Mouse (Mus musculus): ENCODE results near the gene Hnrnpu. TPM values are rescaled to one million over a fixed set of nuclear protein-coding genes. Genes with fewer than 3 reads are reported as not detected.
"Not testable (repeated sequence)": the region's sequence is repeated elsewhere in the genome, so short reads cannot be mapped to it uniquely, and the experiment has no call there.

The Hnrnpu gene
- 100 to 1,000 TPM in 1 of 2 experiments, 10 to 100 TPM in 1; 91.3 to 137 TPM for polyA plus RNA-seq (2017; shearing (Covaris generic))

DNA sequence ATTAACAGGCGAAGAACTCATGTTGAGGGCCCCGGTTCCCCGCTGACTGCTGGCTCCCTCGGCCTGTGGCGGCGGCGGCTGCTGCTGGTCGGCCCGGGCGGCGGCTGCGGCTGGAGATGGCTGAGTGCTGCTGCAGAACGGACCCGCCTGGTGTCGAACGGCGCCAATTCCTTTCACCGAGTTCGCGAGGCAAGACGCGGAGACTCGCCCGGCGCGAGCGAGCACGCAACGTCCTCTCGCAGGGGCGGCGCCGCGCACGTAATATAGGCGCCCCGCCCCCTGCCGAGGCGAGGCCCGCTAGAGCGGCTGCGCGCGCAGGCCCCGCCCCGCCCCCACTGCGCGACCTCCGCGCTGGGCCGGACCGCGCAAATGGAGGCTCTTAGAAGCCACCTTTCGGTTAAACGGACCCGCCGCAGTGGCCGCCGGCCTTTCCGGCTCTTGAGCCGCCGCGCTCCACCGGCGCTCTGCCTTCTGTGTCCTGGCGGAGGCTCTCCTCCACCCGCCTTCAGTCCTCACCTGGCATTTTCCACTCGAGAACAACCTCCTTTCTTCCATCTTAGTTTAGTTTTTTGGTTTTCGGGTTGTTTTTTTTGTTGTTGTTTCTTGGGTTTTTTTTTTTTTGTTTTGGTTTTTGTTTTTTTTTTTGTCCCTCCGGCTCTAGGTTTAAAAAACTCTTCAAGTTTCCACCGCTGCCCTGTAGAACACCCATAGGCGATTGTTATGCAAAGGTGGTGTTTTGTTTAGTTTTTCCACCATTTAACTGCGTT lies at the start of gene Hnrnpu:
Gene Hnrnpu, minus strand, starts transcription at position 247 of the 767 bp plus-strand sequence.
- peak; percentile 68 for ATAC-seq

- no peak for ATAC-seq
These were observed 44.6 kb upstream of the Hnrnpu start for GRCm38 (mm10) chr1:178382165-178382564.

DNA sequence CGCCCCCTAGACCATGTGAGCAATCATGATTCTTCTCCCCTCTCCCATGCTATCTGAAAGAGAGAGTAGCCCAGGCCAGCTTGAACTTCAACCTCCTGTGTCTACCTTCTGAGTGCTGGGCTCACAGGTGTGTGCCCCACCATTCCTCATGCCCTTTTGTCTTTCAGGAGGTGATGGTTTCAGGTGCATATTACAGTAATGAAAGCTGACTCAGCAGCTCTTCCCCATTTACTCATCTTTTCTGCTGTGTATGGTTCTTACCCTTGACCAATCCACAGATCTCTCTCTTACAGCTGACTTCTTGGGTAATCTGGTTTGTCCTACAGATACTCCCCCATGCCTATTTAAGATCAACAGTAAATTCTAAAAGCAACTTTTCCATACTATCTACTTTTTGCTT lies 41.6 kb upstream of the Hnrnpu start:
- ATAC-seq = no peak

- ATAC-seq = no peak
These were observed 40.5 kb upstream of the Hnrnpu start for GRCm38 (mm10) chr1:178378115-178378514.

DNA sequence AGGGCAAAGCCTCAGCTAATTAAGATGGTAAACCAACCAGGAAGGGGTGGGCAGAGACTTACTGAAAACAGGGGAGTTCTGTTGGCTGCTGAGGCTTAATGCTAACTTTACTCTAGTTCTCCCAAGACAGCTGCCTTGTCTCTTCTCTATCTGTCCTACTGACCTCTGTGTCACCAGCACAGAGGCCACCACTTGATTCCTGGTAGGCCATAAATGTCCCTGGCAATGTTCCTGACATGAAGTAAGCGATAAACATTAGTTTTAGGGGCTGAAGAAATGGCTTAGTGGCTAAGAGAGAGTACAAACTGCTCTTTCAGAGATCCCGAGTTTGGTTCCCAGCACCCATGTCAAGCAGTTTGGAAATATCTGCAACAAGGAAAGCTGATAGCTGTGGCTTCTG lies 39.3 kb upstream of the Hnrnpu start:
- ATAC-seq = no peak

GRCm38 (mm10) chr1:178376061-178376460 lies 38.5 kb upstream of the Hnrnpu start:
- no peak for ATAC-seq

DNA sequence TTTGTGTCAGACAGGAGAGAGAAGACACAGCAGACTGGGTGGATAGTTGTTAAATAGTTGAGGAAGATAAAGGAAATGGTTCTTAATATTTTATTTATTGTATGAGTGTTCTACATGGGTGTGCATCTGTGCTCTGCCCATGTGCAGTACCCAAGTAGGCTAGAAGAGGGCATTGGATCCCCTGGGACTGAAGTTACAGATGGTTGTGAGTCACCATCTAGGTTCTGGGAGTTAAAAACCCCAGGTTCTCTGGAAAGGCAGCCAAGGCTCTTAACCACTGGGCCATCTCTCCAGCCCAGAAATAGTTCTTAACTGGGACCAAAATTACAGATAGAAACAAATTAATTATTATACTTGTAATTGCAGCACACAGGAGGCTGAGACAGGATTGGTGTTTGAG lies 37.8 kb upstream of the Hnrnpu start:
- ATAC-seq = no peak

DNA sequence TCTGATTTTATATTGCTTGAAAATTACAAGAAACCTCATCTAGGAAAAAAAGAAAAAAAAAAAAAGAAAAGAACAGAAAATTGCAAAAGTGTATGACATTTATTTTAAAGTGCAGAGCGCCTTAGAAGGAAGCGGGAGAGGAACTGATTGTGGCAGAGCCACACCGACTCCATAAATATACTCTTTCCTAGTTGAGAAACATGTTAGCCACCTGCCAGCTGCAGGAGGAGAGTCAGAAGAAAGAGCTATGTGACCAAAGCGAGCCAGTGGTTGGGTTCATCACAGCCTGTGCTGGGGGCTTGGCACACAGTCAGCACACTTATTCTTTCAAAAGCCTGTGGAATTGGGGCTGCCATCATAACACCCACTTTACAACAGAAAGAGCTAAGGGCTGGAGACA lies 35.1 kb upstream of the Hnrnpu start:
- no peak for ATAC-seq

DNA sequence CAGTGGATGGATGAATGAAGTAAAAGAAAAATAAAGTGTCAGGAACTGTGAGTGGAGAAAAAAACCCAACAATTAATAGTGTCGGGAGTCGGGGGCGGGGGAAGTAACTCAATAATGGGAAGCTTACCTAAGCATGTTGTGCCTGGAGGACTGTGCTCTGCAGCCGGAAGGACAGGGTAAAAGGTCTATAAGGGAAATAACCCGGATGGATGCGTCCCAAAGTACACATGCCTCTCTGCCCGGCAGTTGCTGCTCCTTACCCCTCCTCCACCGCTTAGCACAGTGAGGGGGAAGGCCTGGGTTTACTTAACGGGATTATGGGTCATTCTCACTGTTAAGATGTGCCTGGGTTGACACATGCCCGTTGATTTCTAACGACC lies 31.7 kb upstream of the Hnrnpu start:
- peak; percentile 61 for ATAC-seq

GRCm38 (mm10) chr1:178368548-178369271 lies 31.1 kb upstream of the Hnrnpu start:
- peak; percentile 93 for ATAC-seq

GRCm38 (mm10) chr1:178368121-178368520 lies 30.5 kb upstream of the Hnrnpu start:
- no peak for ATAC-seq

GRCm38 (mm10) chr1:178365171-178365570 lies 27.6 kb upstream of the Hnrnpu start:
- no peak for ATAC-seq

GRCm38 (mm10) chr1:178360702-178361101 lies 23.1 kb upstream of the Hnrnpu start:
- no peak for ATAC-seq

DNA sequence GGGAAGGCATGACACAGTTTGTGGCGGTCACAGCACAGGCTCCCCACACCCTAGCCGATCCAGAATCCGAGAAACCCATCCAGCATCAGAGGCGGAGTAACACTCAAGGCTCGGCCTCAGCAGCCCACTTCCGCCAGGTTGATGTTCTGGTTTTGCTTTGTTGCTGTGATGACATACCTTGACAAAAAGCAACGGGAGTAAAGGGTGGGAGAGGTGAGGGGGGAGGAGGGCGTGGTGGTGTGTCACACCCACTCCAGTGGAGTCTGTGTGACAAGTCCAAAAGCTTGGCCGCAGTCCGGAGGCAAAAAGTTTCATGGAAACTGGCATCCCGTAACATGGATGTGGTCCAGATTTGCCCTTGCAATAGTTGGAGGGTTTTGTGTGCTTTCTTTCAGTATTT lies 22.7 kb upstream of the Hnrnpu start:
- no peak for ATAC-seq

DNA sequence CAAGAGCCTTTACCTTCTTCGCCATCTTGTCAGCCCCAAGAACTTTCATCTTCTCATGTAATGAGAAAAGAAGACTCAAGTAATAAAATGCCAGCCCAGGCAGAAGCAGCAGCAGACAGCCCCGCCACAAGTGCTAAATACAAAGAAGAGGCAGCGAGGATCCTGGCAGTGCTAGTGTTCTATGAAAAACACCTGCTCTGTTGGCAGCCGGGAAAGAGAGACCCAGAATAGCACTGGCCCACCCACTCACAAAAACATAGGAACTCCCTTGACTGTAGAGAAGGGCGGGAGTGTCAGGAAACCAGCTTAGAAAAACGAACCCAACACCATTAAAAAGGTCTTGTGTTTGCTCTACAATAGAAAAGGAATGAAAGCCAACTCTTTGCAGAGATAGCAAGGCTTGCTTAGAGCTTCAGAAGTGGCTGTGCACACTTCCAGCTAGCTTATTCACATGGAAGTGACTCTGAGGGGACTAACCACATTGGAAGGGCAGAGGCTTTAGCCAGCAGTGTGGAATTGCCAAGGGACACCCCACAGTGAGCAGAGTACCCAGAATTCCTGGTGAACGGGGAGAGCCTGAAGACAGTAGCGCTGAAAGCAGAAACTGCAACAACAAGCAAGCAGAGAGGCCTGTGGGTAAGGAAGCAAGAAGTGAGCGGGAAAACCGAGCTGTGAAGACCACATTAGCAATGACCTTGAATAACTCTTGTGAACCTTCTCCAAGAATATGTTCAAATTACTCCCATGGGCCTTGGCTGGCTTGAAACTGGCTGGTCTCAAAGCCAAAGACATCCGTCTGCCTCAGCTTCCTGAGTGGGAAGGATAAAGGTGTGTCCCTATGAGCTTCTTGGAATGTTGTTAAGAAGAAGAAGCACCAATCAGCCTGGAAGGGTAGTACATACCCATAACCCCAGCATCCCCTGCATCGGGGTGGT lies 20.4 kb upstream of the Hnrnpu start:
- ATAC-seq = no peak

GRCm38 (mm10) chr1:178354576-178354975 lies 17.0 kb upstream of the Hnrnpu start:
- ATAC-seq = no peak

DNA sequence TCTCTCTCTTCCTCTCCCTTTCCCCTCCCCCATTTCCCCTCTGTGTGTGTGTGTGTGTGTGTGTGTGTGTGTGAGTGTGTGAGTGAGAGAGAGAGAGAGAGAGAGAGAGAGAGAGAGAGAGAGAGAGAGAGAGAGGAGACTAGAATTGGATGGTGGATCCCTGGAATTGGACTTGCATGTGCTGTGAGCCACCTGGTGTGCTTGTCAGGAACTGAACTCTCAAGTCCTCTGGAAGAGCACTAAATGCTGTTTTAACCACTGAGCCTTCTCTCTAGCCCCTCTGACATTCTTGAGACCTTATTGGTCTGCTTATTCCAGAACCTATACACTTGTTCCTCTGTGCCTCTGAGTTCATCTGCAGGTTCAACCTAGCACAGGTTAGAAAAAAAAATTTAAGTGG lies 14.0 kb upstream of the Hnrnpu start:
- no peak for ATAC-seq

DNA sequence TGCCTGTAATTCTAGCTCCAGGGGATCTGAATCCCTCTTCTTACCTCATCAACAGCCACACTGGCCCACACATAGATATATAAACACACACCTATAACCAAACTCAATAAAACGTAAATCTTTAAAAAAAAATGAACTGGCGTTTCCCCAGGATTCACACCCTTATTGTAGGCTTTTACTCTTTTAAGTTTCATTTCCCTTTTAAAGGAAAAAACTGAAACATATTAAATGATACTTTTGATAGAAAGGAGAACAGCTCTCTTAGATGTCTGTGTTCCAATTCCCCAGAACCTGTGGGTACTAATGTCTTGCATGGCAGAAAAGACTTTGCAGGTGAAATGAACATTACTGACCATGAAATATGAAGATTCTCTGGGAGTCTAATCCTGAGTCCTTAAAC lies 13.2 kb upstream of the Hnrnpu start:
- ATAC-seq = no peak

- ATAC-seq = not testable (repeated sequence)
These were observed 6.6 kb upstream of the Hnrnpu start for GRCm38 (mm10) chr1:178344071-178344805.

DNA sequence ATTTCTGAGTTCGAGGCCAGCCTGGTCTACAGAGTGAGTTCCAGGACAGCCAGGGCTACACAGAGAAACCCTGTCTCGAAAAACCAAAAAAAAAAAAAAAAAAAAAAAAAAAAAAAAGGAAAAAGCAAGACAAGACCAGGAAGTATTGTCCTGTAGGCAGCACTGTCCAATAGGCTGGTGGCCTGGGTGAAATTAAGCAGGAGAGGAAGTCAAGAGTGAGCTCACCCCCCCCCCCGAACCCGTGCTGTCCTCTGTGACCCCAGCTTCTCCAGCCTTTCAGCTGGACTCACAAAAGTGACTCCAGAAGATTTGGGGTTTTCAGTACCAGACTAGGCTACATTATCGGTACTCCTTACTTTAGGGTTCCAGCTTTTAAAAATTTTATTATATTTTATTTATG lies 5.0 kb upstream of the Hnrnpu start:
- no peak for ATAC-seq

- ATAC-seq = no peak
These were observed 4.5 kb upstream of the Hnrnpu start for GRCm38 (mm10) chr1:178342063-178342462.

DNA sequence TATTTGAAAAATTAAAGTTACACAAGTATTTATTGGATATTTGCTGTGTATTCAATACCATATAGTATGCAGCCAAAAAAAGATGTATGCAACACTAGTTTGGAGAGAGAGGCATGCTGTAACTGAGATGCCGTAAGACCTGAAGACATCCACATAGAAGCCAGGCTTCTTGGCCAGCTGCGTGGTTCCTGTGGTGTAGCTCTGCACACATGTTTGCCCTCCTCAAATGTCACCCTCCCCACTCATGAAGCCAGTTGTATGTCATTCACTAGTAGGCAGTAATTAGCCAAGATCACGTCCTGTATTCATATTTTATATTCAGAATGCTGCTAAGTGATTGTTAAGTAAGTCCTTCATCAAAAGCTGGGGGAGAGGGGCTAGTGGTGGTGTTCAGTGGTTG lies 3.8 kb upstream of the Hnrnpu start:
- ATAC-seq = no peak

All from activated CD4-positive, CD25-positive, alpha-beta regulatory T cell, adult 4 months (primary cell).